Mouse (Mus musculus) heart, embryonic 12.5 days (tissue): Measurements from ENCODE around the gene Rdh1. TPM values are rescaled to one million over a fixed set of nuclear protein-coding genes. Genes with fewer than 3 reads are reported as not detected.
A peak's percentile ranks its signal among the peaks of the same experiment; 100 is the strongest.

Experiments
- ATAC-seq: fragments of 200-750 bp; cut with Nextera tagmentation; 2 replicates; pipeline ENCODE4 v1.8.0; 2017; ENCODE audit warnings: moderate TSS enrichment, moderate library complexity; ENCODE audit not compliant: insufficient number of reproducible peaks, low FRiP score
- H3K27ac ChIP-seq: fragments of 300-500 bp; sonication (generic); 2 replicates; pipeline ENCODE4 v1.5.1; 2016; ENCODE audit warnings: mild to moderate bottlenecking, moderate library complexity; ENCODE audit not compliant: poor library complexity, severe bottlenecking
- H3K27me3 ChIP-seq: fragments of 300-500 bp; sonication (generic); replicated peaks from 2 replicates; pipeline ENCODE4 v1.6.1; 2016; ENCODE audit warnings: mild to moderate bottlenecking, moderate library complexity
- H3K36me3 ChIP-seq: fragments of 300-500 bp; sonication (generic); 2 replicates; pipeline ENCODE4 v1.6.1; 2016; ENCODE audit warnings: mild to moderate bottlenecking, moderate library complexity
- H3K4me1 ChIP-seq: fragments of 300-500 bp; sonication (generic); replicated peaks from 2 replicates; pipeline ENCODE4 v1.6.1; 2016; ENCODE audit warnings: mild to moderate bottlenecking
- H3K4me2 ChIP-seq: fragments of 300-500 bp; sonication (generic); 2 replicates; pipeline ENCODE4 v1.6.1; 2016; ENCODE audit warnings: mild to moderate bottlenecking, moderate library complexity
- H3K4me3 ChIP-seq: fragments of 300-500 bp; sonication (generic); 2 replicates; pipeline ENCODE4 v1.5.1; 2016; ENCODE audit warnings: mild to moderate bottlenecking
- H3K9ac ChIP-seq: fragments of 300-500 bp; sonication (generic); 2 replicates; pipeline ENCODE4 v1.6.1; 2016; ENCODE audit warnings: mild to moderate bottlenecking, moderate library complexity
- H3K9me3 ChIP-seq: fragments of 300-500 bp; sonication (generic); replicated peaks from 2 replicates; pipeline ENCODE4 v1.6.1; 2016; ENCODE audit warnings: mild to moderate bottlenecking, moderate library complexity
- WGBS: fragments of 180-500 bp; shearing (Covaris S2); methylation state at CpG from one replicate; pipeline ENCODE4 v1.1.7; 2016; 5-methylcytosine and 5-hydroxymethylcytosine counted together
- polyA plus RNA-seq: library from polyadenylated mRNA; unstranded; fragments of >200 nt; fragmentation: Nextera tagmentation; extraction: Ambion mirVana; gene quantifications from 2 replicates; pipeline ENCODE4 v1.2.1, GENCODE M21; 2016

Rdh1 gene
- polyA plus RNA-seq, 1 experiment from 2014 or later: not detected

DNA sequence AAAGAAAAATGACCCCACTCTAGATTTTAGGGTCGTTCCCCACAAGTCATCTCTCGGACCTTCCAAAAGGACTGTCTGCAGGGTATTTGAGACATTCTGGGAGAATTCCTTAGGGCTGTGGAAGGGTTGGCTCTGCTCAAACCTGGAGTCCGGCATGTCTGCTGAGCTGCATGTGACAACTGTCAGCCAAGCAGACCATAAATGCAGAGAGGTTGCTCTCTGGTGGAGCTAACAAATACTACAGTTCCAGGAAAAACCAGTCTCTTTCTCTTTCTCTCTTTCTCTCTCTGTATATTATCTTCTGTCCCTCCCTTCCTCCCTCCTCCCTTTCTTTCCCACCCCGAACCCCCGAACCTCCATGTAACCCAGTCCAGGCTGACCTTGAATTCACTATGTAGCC is 25.1 kb upstream of the Rdh1 start:
- WGBS: 21% methylated on average over 5 of the region's 5 CpGs
- Histone ChIP-seq H3K9me3 (no peaks in the 10 kb centered on the region), H3K9ac (no peak overlapping the region), H3K27ac (no peak overlapping the region), H3K27me3 (0 out of 2 replicates have a peak, but pooled peaks cover 4% of the 10 kb centered on the region), H3K4me1 (peaks cover 9% of the 10 kb centered on the region), H3K4me3 (no peak overlapping the region), H3K36me3 (no peaks in the 10 kb centered on the region), H3K4me2 (no peak overlapping the region)
- no peak for ATAC-seq

DNA sequence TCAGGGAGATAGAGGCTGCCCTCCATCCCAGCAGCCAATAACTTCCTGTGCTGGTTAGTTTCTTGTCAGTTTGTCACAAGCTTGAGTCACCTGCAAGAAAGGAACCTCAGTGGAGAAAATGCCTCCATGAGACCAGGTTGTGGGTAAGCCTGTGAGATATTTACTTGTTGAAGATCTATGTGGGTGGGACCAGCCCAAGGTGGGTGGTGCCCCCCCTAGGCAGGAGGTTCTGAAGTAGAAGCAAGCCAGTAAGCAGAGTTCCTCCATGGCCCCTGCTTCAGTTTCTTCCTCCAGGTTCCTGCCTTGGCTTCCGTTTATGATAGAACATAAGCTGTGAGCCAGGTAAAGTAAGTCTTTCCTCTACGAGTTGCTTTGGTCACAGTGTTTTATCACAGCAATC is 23.3 kb upstream of the Rdh1 start:
- H3K27ac ChIP-seq: no peak overlapping the region
- no peaks in the 10 kb centered on the region for H3K9me3 ChIP-seq
- no peaks in the 10 kb centered on the region for H3K27me3 ChIP-seq
- H3K36me3 ChIP-seq: peaks cover under 1% of the 10 kb centered on the region
- WGBS: 76% methylated on average over 2 of the region's 2 CpGs
- H3K4me3 ChIP-seq: no peak overlapping the region
- H3K9ac ChIP-seq: no peak overlapping the region
- H3K4me1 ChIP-seq: peaks cover 14% of the 10 kb centered on the region
- ATAC-seq: no peak
- H3K4me2 ChIP-seq: no peak overlapping the region

DNA sequence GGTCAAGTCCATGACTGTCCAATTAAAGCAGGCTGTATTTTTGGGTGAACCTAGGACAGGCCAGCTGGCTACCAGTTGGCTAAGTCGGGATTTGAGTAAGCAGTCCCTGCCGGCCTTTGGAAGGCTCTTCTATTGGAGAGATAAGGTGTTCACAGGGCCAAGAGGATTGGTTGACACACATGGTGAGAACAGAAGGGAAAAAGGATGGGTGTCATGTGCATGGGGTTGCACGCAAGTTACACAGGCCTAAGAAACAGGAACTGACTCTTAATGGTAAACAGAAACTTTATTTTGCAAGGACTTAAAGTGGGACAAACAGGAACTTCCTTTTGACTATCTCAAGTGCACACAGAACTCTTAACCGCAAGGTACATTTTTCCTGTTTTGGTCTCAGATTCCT is 22.6 kb upstream of the Rdh1 start:
- Histone ChIP-seq H3K27me3 (no peaks in the 10 kb centered on the region), H3K4me1 (peaks cover 14% of the 10 kb centered on the region), H3K4me3 (no peak overlapping the region), H3K27ac (no peak overlapping the region), H3K9ac (no peak overlapping the region), H3K9me3 (no peaks in the 10 kb centered on the region), H3K4me2 (no peak overlapping the region), H3K36me3 (peaks cover 7% of the 10 kb centered on the region)
- no peak for ATAC-seq
- WGBS: 48% methylated on average over 4 of the region's 4 CpGs

DNA sequence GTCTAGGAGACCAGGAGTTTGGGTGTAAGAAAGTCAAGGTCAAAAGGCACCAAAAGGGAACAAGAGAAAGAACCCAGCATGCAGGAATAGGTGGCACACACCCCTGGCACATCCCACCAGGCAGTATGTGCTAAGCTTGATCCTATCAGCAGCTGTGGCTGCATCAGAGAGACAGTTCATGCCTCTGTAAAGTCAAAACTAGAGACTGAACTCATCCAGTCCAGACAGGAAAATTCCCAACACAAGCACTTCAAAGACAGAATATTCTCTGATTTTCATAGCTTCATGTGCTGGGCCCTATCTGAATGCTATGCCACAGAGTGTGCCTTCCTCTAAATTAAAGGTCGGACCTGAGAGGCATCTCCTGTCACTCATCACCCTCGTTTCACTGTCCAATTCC is 22.0 kb upstream of the Rdh1 start:
- H3K9ac ChIP-seq: no peak overlapping the region
- no peak overlapping the region for H3K4me2 ChIP-seq
- ATAC-seq: no peak
- no peak overlapping the region for H3K27ac ChIP-seq
- H3K4me3 ChIP-seq: no peak overlapping the region
- H3K36me3 ChIP-seq: peaks cover 14% of the 10 kb centered on the region
- H3K9me3 ChIP-seq: no peaks in the 10 kb centered on the region
- peaks cover 14% of the 10 kb centered on the region for H3K4me1 ChIP-seq
- 30% methylated on average over 2 of the region's 2 CpGs for WGBS
- H3K27me3 ChIP-seq: no peaks in the 10 kb centered on the region

DNA sequence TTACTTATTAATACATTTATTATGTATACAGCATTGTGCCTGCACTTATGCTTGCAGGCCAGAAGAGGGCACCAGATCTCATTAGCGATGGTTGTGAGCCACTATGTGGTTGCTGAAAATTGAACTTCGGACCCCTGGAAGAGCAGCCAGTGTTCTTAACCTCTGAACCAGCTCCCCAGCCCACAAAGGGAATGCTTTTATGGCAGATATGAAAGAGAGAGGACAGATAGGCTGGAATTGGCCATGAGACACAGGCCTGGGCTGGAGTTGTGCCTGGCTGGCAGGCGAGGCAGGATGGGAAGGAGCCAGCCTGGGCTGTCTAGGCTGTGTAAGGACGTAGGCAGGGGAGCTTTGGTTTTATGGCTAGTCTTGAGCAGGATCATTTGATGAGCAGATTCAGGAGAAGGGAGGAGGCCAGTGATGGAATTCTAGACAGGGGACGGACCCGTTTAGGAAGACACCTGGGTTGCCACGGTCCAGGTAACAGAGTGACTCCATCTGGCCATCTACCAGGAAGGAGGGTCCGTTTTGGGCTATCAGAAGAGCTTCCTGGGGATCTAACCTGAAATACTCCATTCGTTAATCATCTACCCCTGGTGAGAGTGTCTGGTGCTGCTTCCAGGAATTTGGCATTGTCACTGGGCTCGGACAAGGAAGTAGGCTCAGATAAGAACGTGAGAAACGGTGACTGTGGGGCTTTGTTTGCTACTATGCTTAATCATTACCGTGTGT is 21.2 kb upstream of the Rdh1 start:
- H3K27ac ChIP-seq: no peak overlapping the region
- peak overlapping the region; percentile 77 for H3K4me2 ChIP-seq
- peaks cover 14% of the 10 kb centered on the region for H3K4me1 ChIP-seq
- 0 out of 2 replicates have a peak, but pooled peaks have one; percentile 31 for ATAC-seq
- 32% methylated on average over 13 of the region's 13 CpGs for WGBS
- H3K27me3 ChIP-seq: no peaks in the 10 kb centered on the region
- peaks cover 21% of the 10 kb centered on the region for H3K36me3 ChIP-seq
- H3K4me3 ChIP-seq: peak overlapping the region; percentile 99; the same call in 1 of the 2 replicates
- no peaks in the 10 kb centered on the region for H3K9me3 ChIP-seq
- H3K9ac ChIP-seq: no peak overlapping the region

DNA sequence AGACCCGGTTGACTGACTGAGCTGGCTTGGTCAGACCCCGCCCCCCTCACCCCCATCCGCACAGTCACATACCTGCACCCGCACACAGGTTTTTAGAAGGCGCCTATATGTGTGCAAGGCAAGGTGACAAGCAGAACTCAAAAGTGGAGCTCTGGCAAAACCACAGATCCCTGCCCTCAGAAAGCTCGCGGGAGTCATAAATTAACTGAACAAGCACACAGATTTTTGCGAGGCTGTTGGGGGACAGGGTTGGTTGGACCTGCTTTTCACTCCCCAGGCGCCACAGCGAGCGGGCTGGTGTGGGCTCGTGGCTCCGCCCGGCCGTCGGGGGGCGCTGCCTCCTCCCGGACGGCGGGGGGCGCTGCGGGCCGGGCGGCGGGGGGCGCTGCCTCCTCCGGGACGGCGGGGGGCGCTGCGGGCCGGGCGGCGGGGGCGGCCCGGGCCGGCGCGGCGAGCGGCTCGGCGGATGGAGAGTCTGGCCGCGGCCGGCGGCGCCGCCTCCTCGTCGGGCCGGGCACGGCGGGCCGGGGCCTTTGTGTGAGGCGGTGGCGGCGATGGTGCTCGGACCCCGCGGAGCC is 20.3 kb upstream of the Rdh1 start, which contains the start of gene Zbtb39:
Zbtb39 (plus strand) TSS at position 456 of the 578 bp plus-strand sequence.
- Histone ChIP-seq H3K4me1 (peaks cover 14% of the 10 kb centered on the region), H3K4me3 (peak within 1 kb of the TSS; percentile 99), H3K4me2 (peak within 1 kb of the TSS; percentile 77), H3K27ac (peak within 1 kb of the TSS; percentile 74), H3K9me3 (no peaks in the 10 kb centered on the region), H3K36me3 (peaks cover 30% of the 10 kb centered on the region), H3K27me3 (no peaks in the 10 kb centered on the region), H3K9ac (peak within 1 kb of the TSS; percentile 99)
- 2% methylated on average over 55 of the region's 61 CpGs for WGBS
- ATAC-seq: peak; percentile 84

DNA sequence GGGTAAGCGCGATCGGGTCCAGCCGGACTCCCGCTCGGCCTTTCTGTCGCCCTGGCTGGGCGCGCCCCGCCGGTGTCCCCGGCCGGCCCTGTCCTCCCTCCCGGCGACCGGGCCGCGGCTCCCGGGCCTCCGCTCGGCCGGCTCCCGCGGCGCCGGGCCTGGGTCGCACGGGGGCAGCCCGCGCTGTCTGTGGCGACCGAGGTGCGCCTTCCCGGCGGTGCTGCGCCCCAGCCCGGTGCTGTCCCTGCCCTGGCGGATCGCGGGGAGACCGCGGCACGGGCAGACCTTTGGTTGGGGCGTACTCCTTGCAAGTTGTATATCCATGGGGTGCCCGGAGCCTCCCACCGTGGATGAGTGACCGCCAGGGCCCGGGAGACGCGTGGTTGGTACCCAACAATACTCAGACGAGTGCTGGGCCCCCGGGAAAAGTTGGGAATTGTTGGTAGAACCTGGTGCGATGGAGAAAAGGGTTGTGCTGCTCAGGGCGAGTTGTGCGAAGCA is 19.8 kb upstream of the Rdh1 start:
- Histone ChIP-seq H3K36me3 (peaks cover 35% of the 10 kb centered on the region), H3K4me3 (peak overlapping the region; percentile 99), H3K9me3 (no peaks in the 10 kb centered on the region), H3K4me2 (peak overlapping the region; percentile 77), H3K27ac (peak overlapping the region; percentile 74), H3K4me1 (peaks cover 14% of the 10 kb centered on the region), H3K27me3 (no peaks in the 10 kb centered on the region), H3K9ac (peak overlapping the region; percentile 99)
- WGBS: under 1% methylated on average over 50 of the region's 55 CpGs
- peak; percentile 63 for ATAC-seq

DNA sequence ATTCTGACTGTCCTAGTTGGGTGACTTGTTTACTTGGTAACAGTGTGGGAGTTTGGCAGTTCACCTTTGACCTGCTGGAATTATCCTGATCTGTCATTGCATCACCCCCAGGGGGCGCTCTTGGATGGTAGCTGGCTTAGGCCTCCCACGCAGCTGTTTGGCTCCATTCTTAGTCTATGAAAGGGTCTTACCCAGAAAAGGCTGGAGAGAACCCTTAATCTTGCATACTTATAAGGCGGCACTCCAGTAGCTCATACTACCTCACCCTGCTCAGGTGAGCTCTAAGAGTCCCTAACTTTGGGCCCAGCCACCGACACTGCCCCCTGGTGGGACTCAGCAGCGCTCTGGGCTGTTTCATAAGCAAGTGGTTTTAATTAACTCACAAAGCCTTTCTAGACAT is 14.9 kb upstream of the Rdh1 start:
- Histone ChIP-seq H3K4me3 (no peak overlapping the region), H3K27me3 (no peaks in the 10 kb centered on the region), H3K9ac (no peak overlapping the region), H3K27ac (no peak overlapping the region), H3K4me1 (peaks cover 29% of the 10 kb centered on the region), H3K4me2 (no peak overlapping the region), H3K9me3 (no peaks in the 10 kb centered on the region), H3K36me3 (peaks cover 68% of the 10 kb centered on the region)
- WGBS: 67% methylated on average over 5 of the region's 5 CpGs
- no peak for ATAC-seq

DNA sequence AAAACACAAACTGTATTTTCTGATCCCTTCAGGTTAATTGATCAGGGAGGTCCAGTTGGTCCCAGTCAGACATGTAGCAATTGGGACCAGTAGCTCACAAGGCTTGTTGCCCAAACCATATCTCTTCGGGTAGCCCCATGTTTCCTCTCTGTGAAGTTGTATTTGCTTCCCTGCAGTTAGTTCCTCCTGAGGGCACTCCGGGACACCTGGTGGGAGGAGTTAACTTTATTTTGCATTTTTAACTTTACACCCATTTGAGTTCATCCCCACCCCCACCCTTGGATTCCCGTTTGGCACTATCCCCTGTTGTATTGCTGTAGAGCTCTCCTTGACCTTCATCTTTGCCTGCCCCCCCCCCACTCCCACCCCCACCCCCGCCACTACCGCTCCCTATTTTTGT is 13.6 kb upstream of the Rdh1 start:
- H3K36me3 ChIP-seq: peaks cover 71% of the 10 kb centered on the region
- 68% methylated on average over 5 of the region's 5 CpGs for WGBS
- no peak overlapping the region for H3K4me2 ChIP-seq
- H3K9ac ChIP-seq: no peak overlapping the region
- no peaks in the 10 kb centered on the region for H3K27me3 ChIP-seq
- peaks cover 31% of the 10 kb centered on the region for H3K4me1 ChIP-seq
- H3K9me3 ChIP-seq: no peaks in the 10 kb centered on the region
- ATAC-seq: no peak
- H3K27ac ChIP-seq: no peak overlapping the region
- H3K4me3 ChIP-seq: no peak overlapping the region

DNA sequence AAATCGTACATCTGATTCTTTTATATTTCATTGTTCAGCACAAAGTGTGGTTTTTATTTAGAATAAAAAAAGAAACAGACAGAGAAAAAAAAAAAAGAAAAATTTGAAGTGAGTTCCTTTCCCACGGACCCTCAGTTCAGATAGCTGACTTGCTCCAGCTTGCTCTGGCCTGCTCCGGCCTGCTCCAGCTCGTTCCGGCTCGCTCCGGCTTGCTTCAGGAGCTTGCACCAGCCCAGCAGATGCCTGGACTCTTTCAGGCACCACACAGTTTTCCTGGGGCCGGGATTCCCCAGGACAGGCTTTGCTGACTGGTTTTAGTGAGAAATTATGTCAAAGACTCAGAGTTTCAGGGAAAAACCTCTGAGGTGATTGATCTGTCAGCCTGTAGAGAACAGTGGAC is 12.3 kb upstream of the Rdh1 start:
- ATAC-seq: no peak
- Histone ChIP-seq H3K27ac (peak overlapping the region; percentile 45), H3K4me2 (peak overlapping the region; percentile 61), H3K9ac (peak overlapping the region; percentile 44; the same call in 1 of the 2 replicates), H3K36me3 (peaks cover 60% of the 10 kb centered on the region), H3K4me1 (peaks cover 31% of the 10 kb centered on the region), H3K27me3 (no peaks in the 10 kb centered on the region), H3K4me3 (peak overlapping the region; percentile 48; the same call in 1 of the 2 replicates), H3K9me3 (no peaks in the 10 kb centered on the region)
- WGBS: 70% methylated on average over 8 of the region's 8 CpGs

DNA sequence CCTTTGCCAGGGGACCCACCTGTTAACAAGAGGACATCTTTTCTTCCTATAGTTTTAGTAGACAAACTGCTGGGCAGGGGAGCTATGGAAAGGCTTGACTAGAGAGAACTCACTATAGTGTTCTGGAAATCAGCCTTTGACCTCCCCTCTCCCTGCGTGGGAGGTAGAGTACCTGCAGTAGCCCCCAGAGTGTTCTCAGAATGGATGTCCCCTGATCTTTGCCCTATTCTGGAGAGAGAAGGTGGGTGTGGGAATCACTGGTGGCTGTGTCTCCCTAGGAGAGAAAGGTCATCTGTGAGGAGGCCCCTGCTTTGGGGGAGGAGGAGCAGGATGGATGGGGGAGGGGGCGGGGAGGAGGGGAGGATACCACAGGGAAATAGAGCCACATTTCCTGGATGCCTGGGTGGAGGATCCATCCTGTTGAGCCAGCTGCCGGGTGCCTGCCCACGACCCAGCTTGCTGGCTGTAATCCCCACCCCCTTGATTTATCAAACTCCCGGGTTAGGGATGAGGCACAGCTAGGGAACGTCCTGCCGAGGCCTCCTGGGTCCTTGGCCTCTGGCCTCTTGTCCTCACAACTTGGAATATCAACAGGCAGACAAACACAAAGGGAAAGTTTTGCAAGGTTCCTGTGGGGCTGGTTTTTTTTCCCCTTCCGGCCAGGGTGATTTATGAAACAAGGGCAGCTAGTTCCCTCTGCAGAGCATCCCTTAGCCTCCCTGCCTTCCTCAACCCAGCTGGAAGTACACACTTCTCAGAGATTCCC is 10.5 kb upstream of the Rdh1 start:
- peak overlapping the region; percentile 48 for H3K4me3 ChIP-seq
- H3K4me1 ChIP-seq: peaks cover 31% of the 10 kb centered on the region
- ATAC-seq: no peak
- H3K4me2 ChIP-seq: peak overlapping the region; percentile 61
- peaks cover 42% of the 10 kb centered on the region for H3K36me3 ChIP-seq
- H3K9ac ChIP-seq: peak overlapping the region; percentile 72
- H3K27me3 ChIP-seq: no peaks in the 10 kb centered on the region
- 5% methylated on average over 8 of the region's 8 CpGs for WGBS
- peak overlapping the region; percentile 75 for H3K27ac ChIP-seq
- no peaks in the 10 kb centered on the region for H3K9me3 ChIP-seq
